Mouse (Mus musculus) intestine, embryonic 16.5 days (tissue): ENCODE measurements around the gene Tet1. TPM values are rescaled to one million over a fixed set of nuclear protein-coding genes. Genes with fewer than 3 reads are reported as not detected.
"Not testable (repeated sequence)": the region's sequence is repeated elsewhere in the genome, so short reads cannot be mapped to it uniquely, and the experiment has no call there.

Source experiments
- ATAC-seq: fragments of 200-750 bp; cut with Nextera tagmentation; 2 replicates; pipeline ENCODE4 v1.8.0; 2017; ENCODE audit warnings: moderate TSS enrichment, moderate library complexity
- H3K27ac ChIP-seq: fragments of 300-500 bp; sonication (generic); 2 replicates; pipeline ENCODE4 v1.5.1; 2014; ENCODE audit warnings: mild to moderate bottlenecking, low read length
- H3K27me3 ChIP-seq: fragments of 300-500 bp; sonication (generic); replicated peaks from 2 replicates; pipeline ENCODE4 v1.6.1; 2014; ENCODE audit warnings: low read length, control low read depth, mixed read lengths; ENCODE audit not compliant: control insufficient read depth, insufficient read depth
- H3K36me3 ChIP-seq: fragments of 300-500 bp; sonication (generic); 2 replicates; pipeline ENCODE4 v1.6.1; 2014; ENCODE audit warnings: low read length, control low read depth; ENCODE audit not compliant: control insufficient read depth, insufficient read depth
- H3K4me1 ChIP-seq: fragments of 300-500 bp; sonication (generic); 2 replicates; pipeline ENCODE4 v1.6.1; 2014; ENCODE audit warnings: low read length, control low read depth, mixed read lengths; ENCODE audit not compliant: control insufficient read depth, insufficient read depth
- H3K4me2 ChIP-seq: fragments of 300-500 bp; sonication (generic); 2 replicates; pipeline ENCODE4 v1.6.1; 2014; ENCODE audit warnings: low read depth, low read length, control low read depth
- H3K4me3 ChIP-seq: fragments of 300-500 bp; sonication (generic); 2 replicates; pipeline ENCODE4 v1.5.1; 2014; ENCODE audit warnings: mild to moderate bottlenecking, low read length
- H3K9ac ChIP-seq: fragments of 300-500 bp; sonication (generic); 2 replicates; pipeline ENCODE4 v1.6.1; 2014; ENCODE audit warnings: low read depth, low read length
- H3K9me3 ChIP-seq: fragments of 300-500 bp; sonication (generic); 2 replicates; pipeline ENCODE4 v1.6.1; 2016; ENCODE audit warnings: low read length, control low read depth; ENCODE audit not compliant: control insufficient read depth
- WGBS: fragments of 180-500 bp; shearing (Covaris S2); extraction: QIAGEN DNeasy Blood & Tissue Kit; methylation state at CpG from one replicate; pipeline ENCODE4 v1.1.7; 2014; 5-methylcytosine and 5-hydroxymethylcytosine counted together
- polyA plus RNA-seq: library from polyadenylated mRNA; unstranded; fragments of >200 nt; fragmentation: Nextera tagmentation; extraction: Ambion mirVana; gene quantifications from 2 replicates; pipeline ENCODE4 v1.2.1, GENCODE M21; 2015

Tet1 gene
- polyA plus RNA-seq, 1 experiment from 2014 or later = 10.6 TPM

DNA sequence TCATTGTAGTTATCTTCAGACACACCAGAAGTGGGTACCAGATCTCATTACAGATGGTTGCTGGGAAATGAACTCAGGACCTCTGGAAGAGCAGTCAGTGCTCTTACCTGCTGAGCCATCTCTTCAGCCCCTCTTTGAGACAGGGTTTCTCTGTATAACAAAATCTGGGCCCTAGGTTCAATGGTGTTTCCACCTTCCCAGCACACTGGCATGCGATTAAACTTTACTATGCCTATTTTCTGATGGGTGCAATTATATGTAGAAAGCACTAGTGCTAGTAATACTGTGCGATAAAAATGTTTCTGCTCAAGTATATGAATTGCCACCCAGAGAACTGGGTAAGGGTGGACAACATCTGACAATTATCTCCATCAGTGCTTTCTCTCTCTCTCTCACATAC lies 105.5 kb downstream of the Tet1 start:
- H3K4me1 ChIP-seq = no peaks in the 10 kb centered on the region
- H3K9me3 ChIP-seq = no peaks in the 10 kb centered on the region
- H3K4me3 ChIP-seq = no peak overlapping the region
- H3K4me2 ChIP-seq = no peak overlapping the region
- no peak overlapping the region for H3K27ac ChIP-seq
- H3K36me3 ChIP-seq = no peaks in the 10 kb centered on the region
- ATAC-seq = no peak
- WGBS = 95% methylated on average over 2 of the region's 2 CpGs
- no peaks in the 10 kb centered on the region for H3K27me3 ChIP-seq
- no peak overlapping the region for H3K9ac ChIP-seq

DNA sequence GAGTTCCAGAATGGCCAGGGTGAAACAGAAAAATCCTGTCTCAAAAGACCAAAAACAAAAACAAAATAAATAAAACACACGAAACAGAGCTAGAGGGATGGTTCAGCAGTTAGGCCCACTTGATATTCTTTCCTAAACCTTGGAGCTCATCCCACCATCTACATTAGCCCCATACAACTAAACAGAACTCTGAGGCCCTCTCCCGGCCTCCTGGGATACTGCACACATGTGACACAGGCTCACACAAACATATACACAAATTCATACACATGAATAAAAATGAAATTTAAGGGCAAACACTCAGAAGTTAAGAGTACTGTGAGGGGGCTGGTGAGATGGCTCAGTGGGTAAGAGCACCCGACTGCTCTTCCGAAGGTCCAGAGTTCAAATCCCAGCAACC lies 114.6 kb downstream of the Tet1 start:
- Histone ChIP-seq H3K36me3 (peaks cover 3% of the 10 kb centered on the region), H3K9ac (no peak overlapping the region), H3K4me1 (peaks cover 11% of the 10 kb centered on the region; the same call in 1 of the 2 replicates), H3K9me3 (no peaks in the 10 kb centered on the region), H3K4me3 (no peak overlapping the region), H3K27ac (no peak overlapping the region), H3K27me3 (no peaks in the 10 kb centered on the region), H3K4me2 (no peak overlapping the region)
- WGBS = 96% methylated on average over 4 of the region's 4 CpGs
- no peak for ATAC-seq

DNA sequence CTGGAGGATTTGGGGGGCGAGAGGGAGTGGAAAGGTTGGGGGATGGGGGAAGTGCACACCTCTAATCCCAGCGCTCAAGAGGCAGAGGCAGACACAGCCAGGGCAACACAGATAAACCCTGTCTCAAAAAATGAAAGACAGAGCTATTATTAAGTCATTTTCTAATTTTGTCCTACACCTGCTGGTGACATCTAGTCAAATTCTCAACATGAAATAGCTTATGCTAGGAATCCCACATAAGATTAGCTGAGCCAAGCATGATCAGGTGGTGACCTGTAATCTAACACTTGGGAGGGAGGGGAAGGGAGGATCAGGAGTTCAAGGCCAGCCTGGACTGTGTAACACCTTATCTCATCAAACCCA lies 115.7 kb downstream of the Tet1 start:
- H3K36me3 ChIP-seq = peaks cover 9% of the 10 kb centered on the region
- no peak for ATAC-seq
- H3K4me3 ChIP-seq = peak overlapping the region; percentile 98
- H3K4me1 ChIP-seq = peaks cover 15% of the 10 kb centered on the region
- H3K9me3 ChIP-seq = no peaks in the 10 kb centered on the region
- H3K4me2 ChIP-seq = peak overlapping the region; percentile 54
- peak overlapping the region; percentile 99; the same call in 1 of the 2 replicates for H3K9ac ChIP-seq
- no peaks in the 10 kb centered on the region for H3K27me3 ChIP-seq
- 39% methylated on average over 2 of the region's 2 CpGs for WGBS
- peak overlapping the region; percentile 99 for H3K27ac ChIP-seq

DNA sequence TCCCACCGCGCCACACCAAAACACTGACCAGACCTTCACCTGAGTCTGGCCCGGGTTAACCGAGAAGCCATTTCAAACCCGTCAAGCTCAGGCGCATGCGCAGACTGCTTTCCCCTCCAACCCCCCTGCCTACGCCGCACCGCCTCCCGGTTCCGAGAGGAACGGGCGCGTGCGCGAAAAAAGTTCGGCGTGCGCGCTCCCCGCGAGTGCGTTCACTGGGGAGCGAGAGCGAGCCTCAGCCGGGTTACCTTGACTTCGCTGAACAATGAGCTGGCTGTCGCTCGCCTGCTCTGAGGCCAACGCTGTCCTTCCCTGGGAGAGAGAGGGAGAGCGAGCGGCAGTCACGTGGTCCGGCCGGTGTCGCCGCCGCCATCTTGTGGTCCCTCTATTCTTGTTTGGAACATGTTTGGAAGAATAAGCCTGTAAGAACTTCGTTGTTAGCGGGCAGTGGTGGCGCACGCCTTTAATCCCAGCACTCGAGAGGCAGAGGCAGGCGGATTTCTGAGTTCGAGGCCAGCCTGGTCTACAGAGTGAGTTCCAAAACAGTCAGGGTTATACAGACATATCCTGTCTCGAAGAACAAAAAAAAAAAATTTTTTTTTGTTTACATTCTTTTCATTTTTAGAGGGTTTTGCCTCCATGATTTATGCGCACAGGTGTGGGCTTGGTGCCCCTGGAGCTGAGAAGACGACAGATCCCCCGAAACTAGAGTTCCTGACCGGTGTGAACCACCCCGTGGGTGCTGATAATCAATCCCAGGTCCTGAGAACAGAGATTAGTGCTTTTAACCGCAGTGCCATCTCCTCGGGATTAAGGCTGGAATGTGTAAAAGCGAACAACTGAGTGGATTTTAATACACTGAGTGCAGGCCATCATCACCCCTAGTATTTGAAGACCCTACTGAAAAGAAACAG lies 116.4 kb downstream of the Tet1 start, which contains the start of gene Ccar1:
Gene Ccar1, minus strand, starts transcription at position 110 of the 914 bp plus-strand sequence.
- Histone ChIP-seq H3K36me3 (peaks cover 9% of the 10 kb centered on the region), H3K9ac (peak within 1 kb of the TSS; percentile 99), H3K4me2 (peak within 1 kb of the TSS; percentile 64), H3K27me3 (no peaks in the 10 kb centered on the region), H3K4me1 (peaks cover 15% of the 10 kb centered on the region), H3K9me3 (no peaks in the 10 kb centered on the region), H3K4me3 (peak within 1 kb of the TSS; percentile 98), H3K27ac (peak within 1 kb of the TSS; percentile 99)
- peak; percentile 99 for ATAC-seq
- WGBS = 2% methylated on average over 55 of the region's 55 CpGs

DNA sequence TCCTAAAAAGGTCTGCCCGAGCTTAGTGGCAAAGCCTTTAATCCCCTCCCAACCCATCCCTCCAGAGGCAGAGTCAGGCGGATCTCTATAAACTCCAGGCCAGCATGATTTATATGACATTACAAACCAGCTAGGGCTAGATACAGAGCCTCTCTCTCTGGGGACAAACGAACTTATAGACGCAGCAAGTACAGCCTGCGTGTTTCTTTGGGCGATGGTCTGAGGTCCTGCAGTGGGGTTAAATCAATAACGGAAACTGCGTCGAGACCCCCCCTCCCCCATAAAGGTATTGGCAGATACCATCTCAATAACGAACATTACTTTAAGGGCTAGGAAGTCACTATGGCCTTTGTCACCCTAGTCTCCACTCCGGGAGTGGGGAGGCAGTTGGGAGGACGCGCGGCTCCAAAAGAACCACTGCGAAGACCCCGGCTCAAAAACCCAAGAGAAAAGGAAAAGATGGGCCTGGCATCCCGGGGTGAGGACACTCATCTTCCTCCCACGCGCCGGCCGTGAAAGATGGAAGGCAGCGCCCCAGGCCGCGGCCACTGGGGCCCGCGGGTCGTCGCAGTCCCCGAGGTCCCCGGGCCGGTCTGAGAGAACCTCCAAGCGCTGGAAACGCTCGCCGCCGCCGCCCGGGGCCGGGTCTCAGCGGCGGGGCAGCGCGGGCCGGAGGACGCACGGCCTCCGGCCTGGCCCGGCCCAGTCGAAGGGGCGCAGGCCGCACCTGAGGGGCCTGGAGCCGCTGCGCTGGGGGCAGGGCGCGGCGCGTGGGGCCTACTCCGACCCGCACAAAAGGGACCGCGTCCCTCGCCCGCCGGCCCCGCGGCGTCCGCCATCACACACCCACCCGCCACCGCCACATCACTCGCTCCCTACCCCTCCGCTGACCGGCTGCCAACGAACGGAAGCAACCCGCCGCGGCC lies 117.3 kb downstream of the Tet1 start:
- Histone ChIP-seq H3K9me3 (no peaks in the 10 kb centered on the region), H3K4me2 (peak overlapping the region; percentile 64)
- under 1% methylated on average over 78 of the region's 78 CpGs for WGBS

GRCm38 (mm10) chr10:62781776-62782175 lies 127.0 kb downstream of the Tet1 start:
- not testable (repeated sequence) for H3K27ac ChIP-seq, H3K4me3 ChIP-seq, H3K4me2 ChIP-seq, H3K9me3 ChIP-seq, ATAC-seq, H3K9ac ChIP-seq, H3K4me1 ChIP-seq, H3K27me3 ChIP-seq
- peaks cover 24% of the 10 kb centered on the region for H3K36me3 ChIP-seq
- 93% methylated on average over 1 of the region's 1 CpGs for WGBS

More for the DNA sequence above, 117.3 kb downstream of the Tet1 start:
- ATAC-seq = peak; percentile 83
- no peaks in the 10 kb centered on the region for H3K27me3 ChIP-seq
- H3K27ac ChIP-seq = peak overlapping the region; percentile 99
- H3K9ac ChIP-seq = peak overlapping the region; percentile 99
- peaks cover 12% of the 10 kb centered on the region for H3K36me3 ChIP-seq
- peak overlapping the region; percentile 98 for H3K4me3 ChIP-seq
- peaks cover 15% of the 10 kb centered on the region for H3K4me1 ChIP-seq

Other genes starting within 250 kb of the Tet1 start
- gene Stox1, start 182.9 kb downstream of the Tet1 start, polyA plus RNA-seq = 1.6 and 1.7 TPM in 2 replicates
- gene Ccar1, start 116.7 kb downstream of the Tet1 start, polyA plus RNA-seq = 101 and 103 TPM in 2 replicates
- gene Slc25a16, start 11.6 kb upstream of the Tet1 start, polyA plus RNA-seq = 13.2 and 13.6 TPM in 2 replicates
- 21.3 and 22.1 TPM in 2 replicates for gene Dna2, start 38.0 kb upstream of the Tet1 start, polyA plus RNA-seq
- 13.8 and 19.6 TPM in 2 replicates for gene Rufy2, start 71.2 kb upstream of the Tet1 start, polyA plus RNA-seq
- 61.7 and 65.7 TPM in 2 replicates for gene Hnrnph3, start 115.2 kb upstream of the Tet1 start, polyA plus RNA-seq
- gene Pbld2, start 115.3 kb upstream of the Tet1 start, polyA plus RNA-seq = 10.6 and 12.5 TPM in 2 replicates
- 4.0 and 4.7 TPM in 2 replicates for gene Pbld1, start 151.2 kb upstream of the Tet1 start, polyA plus RNA-seq
- not detected in 2 replicates for gene Atoh7, start 190.7 kb upstream of the Tet1 start, polyA plus RNA-seq